Mouse (Mus musculus) CD4-positive, CD25-positive, alpha-beta regulatory T cell, adult 4 months (primary cell): ENCODE measurements at regions not wholly inside any gene's neighbourhood (a gene's known extent, or its start where the extent isn't known, plus 50 kb on each side); places are given as distances from the start of the nearest gene placed in this dataset.

Experiments
- ATAC-seq: one replicate; pipeline ENCODE4 v1.8.0; 2017

GRCm38 (mm10) chr12:86830247-86830585 lies 54.4 kb downstream of the Irf2bpl start:
- no peak for ATAC-seq

GRCm38 (mm10) chr12:86829581-86830246 lies 54.9 kb downstream of the Irf2bpl start:
- ATAC-seq = no peak

GRCm38 (mm10) chr12:86827241-86827606 lies 57.4 kb downstream of the Irf2bpl start:
- no peak for ATAC-seq

GRCm38 (mm10) chr12:86826420-86827240 lies 58.0 kb downstream of the Irf2bpl start:
- ATAC-seq = no peak

- ATAC-seq = no peak
Measured at GRCm38 (mm10) chr12:86825584-86826419, 58.8 kb downstream of the Irf2bpl start.

GRCm38 (mm10) chr12:86824860-86825583 lies 59.6 kb downstream of the Irf2bpl start:
- peak; percentile 62 for ATAC-seq

GRCm38 (mm10) chr12:86823855-86824589 lies 60.6 kb downstream of the Irf2bpl start:
- ATAC-seq = peak; percentile 70

GRCm38 (mm10) chr12:86823488-86823854 lies 61.1 kb downstream of the Irf2bpl start:
- ATAC-seq = no peak

GRCm38 (mm10) chr12:86821183-86821582 lies 63.4 kb downstream of the Irf2bpl start:
- ATAC-seq = no peak

- ATAC-seq = no peak
Measured at GRCm38 (mm10) chr12:86819568-86819967, 65.0 kb downstream of the Irf2bpl start.

GRCm38 (mm10) chr12:86819163-86819562 lies 65.4 kb downstream of the Irf2bpl start:
- peak; percentile 71 for ATAC-seq

- no peak for ATAC-seq
Measured at GRCm38 (mm10) chr12:86818201-86818600, 66.4 kb downstream of the Irf2bpl start.

- no peak for ATAC-seq
Measured at GRCm38 (mm10) chr12:86816702-86817610, 67.6 kb downstream of the Irf2bpl start.

- no peak for ATAC-seq
Measured at GRCm38 (mm10) chr12:86816171-86816701, 68.4 kb downstream of the Irf2bpl start.

GRCm38 (mm10) chr12:86814740-86815139 lies 69.9 kb downstream of the Irf2bpl start:
- no peak for ATAC-seq
